19 mouse cellular contexts compared by ENCODE assay signal in genomic region chr4:100154560-100155130, GRCm38 (mm10). TPM values are rescaled to one million over a fixed set of nuclear protein-coding genes. Genes with fewer than 3 reads are reported as not detected.
DNase-seq lines count a peak whose midpoint lies in the region; ATAC-seq and TF ChIP-seq lines count a peak whose summit lies in the region.
"Had no signal": no experiment of that assay in that cellular context is flagged by ENCODE, and none has a peak within 500 bp of the region (broad histone marks: within the 10 kb centered on the region; RNA-seq: fewer than 3 reads in every experiment).

No protein-coding gene starts in this region.

- TF ChIP-seq CTCF in kidney, adult 2 months (conservative IDR thresholded peaks at IDR 0.05; ENCODE audit: insufficient read depth, insufficient read length, low read depth, low read length), result no peak
- no peak for TF ChIP-seq CTCF in hindbrain, postnatal 0 days (IDR thresholded peaks at IDR 0.05; ENCODE audit: low read depth)

- H3K4me1 ChIP-seq in heart, embryonic 16.5 days (ENCODE audit: control insufficient read depth, insufficient read depth, low read length), result peaks cover 18% of the 10 kb centered on the region
- no peaks in the 10 kb centered on the region for H3K4me1 ChIP-seq in heart, embryonic 11.5 days (ENCODE audit: control insufficient read depth, insufficient read depth, low read length)
- peaks cover 7% of the 10 kb centered on the region; the same call in 1 of the 2 replicates for H3K4me1 ChIP-seq in kidney, adult 2 months (ENCODE audit: control insufficient read depth, insufficient read depth, low read length)
- peaks cover 6% of the 10 kb centered on the region for H3K4me1 ChIP-seq in neural tube, embryonic 12.5 days
- no peaks in the 10 kb centered on the region for H3K4me1 ChIP-seq in neural tube, embryonic 15.5 days
- H3K4me1 ChIP-seq in hindbrain, postnatal 0 days (ENCODE audit: insufficient read depth, low read length), result peaks cover 6% of the 10 kb centered on the region; the same call in 1 of the 2 replicates

- peak; percentile 47 for DNase-seq in kidney, adult 2 months
- no peak for DNase-seq in kidney, postnatal 4 days
- no peak for DNase-seq in hindbrain, postnatal 0 days (ENCODE audit: low spot score)
- no peak for DNase-seq in spleen, postnatal 36 days (ENCODE audit: low spot score in 2 of 2)
- DNase-seq: adrenal gland, postnatal 14 days; B cell, adult 2 months; cerebellum, adult 18-20 months; cerebellum, postnatal 36 days; gastrocnemius, postnatal 10 days; heart, postnatal 36 days; liver; lung, adult 18-20 months; right cerebral cortex, postnatal 14 days had no signal

- no peaks in the 10 kb centered on the region for H3K27me3 ChIP-seq in heart, embryonic 16.5 days (ENCODE audit: control insufficient read depth, insufficient read depth, low read length)
- no peaks in the 10 kb centered on the region for H3K27me3 ChIP-seq in heart, embryonic 11.5 days (ENCODE audit: control insufficient read depth, insufficient read depth, low read length)
- no peaks in the 10 kb centered on the region for H3K27me3 ChIP-seq in kidney, adult 2 months (replicated peaks; ENCODE audit: control insufficient read depth, insufficient read depth, low read length)
- H3K27me3 ChIP-seq in neural tube, embryonic 12.5 days (replicated peaks), result no peaks in the 10 kb centered on the region
- H3K27me3 ChIP-seq in neural tube, embryonic 15.5 days (replicated peaks), result no peaks in the 10 kb centered on the region
- no peaks in the 10 kb centered on the region for H3K27me3 ChIP-seq in hindbrain, postnatal 0 days (ENCODE audit: insufficient read depth, low read length)

- H3K9me3 ChIP-seq in heart, embryonic 16.5 days (replicated peaks; ENCODE audit: control insufficient read depth, low read length), result no peaks in the 10 kb centered on the region
- H3K9me3 ChIP-seq in heart, embryonic 11.5 days (replicated peaks; ENCODE audit: control insufficient read depth, low read length), result no peaks in the 10 kb centered on the region
- H3K9me3 ChIP-seq in neural tube, embryonic 12.5 days, result no peaks in the 10 kb centered on the region
- no peaks in the 10 kb centered on the region for H3K9me3 ChIP-seq in neural tube, embryonic 15.5 days (replicated peaks)
- no peaks in the 10 kb centered on the region for H3K9me3 ChIP-seq in hindbrain, postnatal 0 days (ENCODE audit: low read length)
- H3K9me3 ChIP-seq: heart, embryonic 10.5 days had no signal

- H3K27ac ChIP-seq in heart, embryonic 16.5 days (ENCODE audit: low read length), result no peak overlapping the region
- no peak overlapping the region for H3K27ac ChIP-seq in heart, embryonic 11.5 days (ENCODE audit: low read depth, low read length)
- no peak overlapping the region for H3K27ac ChIP-seq in kidney, adult 2 months (ENCODE audit: insufficient read depth, low read depth, low read length)
- no peak overlapping the region for H3K27ac ChIP-seq in neural tube, embryonic 12.5 days
- no peak overlapping the region for H3K27ac ChIP-seq in neural tube, embryonic 15.5 days (replicated peaks)
- no peak overlapping the region for H3K27ac ChIP-seq in hindbrain, postnatal 0 days
- H3K27ac ChIP-seq: heart, embryonic 10.5 days had no signal

- no peak overlapping the region for H3K4me3 ChIP-seq in heart, embryonic 16.5 days (ENCODE audit: low read length)
- H3K4me3 ChIP-seq in heart, embryonic 11.5 days (ENCODE audit: low read depth, low read length), result no peak overlapping the region
- H3K4me3 ChIP-seq in kidney, adult 2 months (ENCODE audit: insufficient read depth, low read depth, low read length), result no peak overlapping the region
- H3K4me3 ChIP-seq in neural tube, embryonic 12.5 days, result no peak overlapping the region
- H3K4me3 ChIP-seq in neural tube, embryonic 15.5 days (replicated peaks), result no peak overlapping the region
- no peak overlapping the region for H3K4me3 ChIP-seq in hindbrain, postnatal 0 days (ENCODE audit: low read length)
- H3K4me3 ChIP-seq: heart, embryonic 10.5 days had no signal

- 51% methylated on average over 7 of the region's 7 CpGs for WGBS in heart, embryonic 16.5 days
- 67% methylated on average over 7 of the region's 7 CpGs for WGBS in heart, embryonic 11.5 days (ENCODE audit: insufficient replicate concordance)
- WGBS in kidney, adult 2 months, result 49% methylated on average over 7 of the region's 7 CpGs
- 48% methylated on average over 7 of the region's 7 CpGs for WGBS in neural tube, embryonic 12.5 days
- 50% methylated on average over 7 of the region's 7 CpGs for WGBS in neural tube, embryonic 15.5 days
- 36% methylated on average over 7 of the region's 7 CpGs for WGBS in hindbrain, postnatal 0 days

- TF ChIP-seq POLR2A in kidney, adult 2 months (IDR thresholded peaks at IDR 0.05; ENCODE audit: low read depth, low read length), result no peak

- 0 out of 2 replicates have a peak, but pooled peaks have one; percentile 28 for ATAC-seq in heart, embryonic 16.5 days (replicated peaks; ENCODE audit: extremely low read depth, insufficient read depth, low FRiP score)
- no peak for ATAC-seq in heart, embryonic 11.5 days (replicated peaks; ENCODE audit: insufficient number of reproducible peaks, low FRiP score, low TSS enrichment)
- ATAC-seq in neural tube, embryonic 12.5 days (ENCODE audit: low FRiP score, low read depth), result peak; percentile 44; the same call in 1 of the 2 replicates
- no peak for ATAC-seq in neural tube, embryonic 15.5 days (ENCODE audit: low FRiP score)
- peak; percentile 53; the same call in 1 of the 2 replicates for ATAC-seq in hindbrain, postnatal 0 days
- ATAC-seq: activated CD4-positive, CD25-positive, alpha-beta regulatory T cell, adult 4 months had no signal

- H3K9ac ChIP-seq in heart, embryonic 16.5 days (ENCODE audit: low read length), result no peak overlapping the region
- no peak overlapping the region for H3K9ac ChIP-seq in heart, embryonic 11.5 days (ENCODE audit: low read depth, low read length)
- H3K9ac ChIP-seq in neural tube, embryonic 12.5 days, result no peak overlapping the region
- no peak overlapping the region for H3K9ac ChIP-seq in neural tube, embryonic 15.5 days (replicated peaks)
- no peak overlapping the region for H3K9ac ChIP-seq in hindbrain, postnatal 0 days (replicated peaks; ENCODE audit: low read length)

- H3K4me2 ChIP-seq in heart, embryonic 16.5 days (ENCODE audit: low read depth, low read length), result no peak overlapping the region
- H3K4me2 ChIP-seq in heart, embryonic 11.5 days, result no peak overlapping the region
- H3K4me2 ChIP-seq in neural tube, embryonic 12.5 days (replicated peaks), result no peak overlapping the region
- no peak overlapping the region for H3K4me2 ChIP-seq in neural tube, embryonic 15.5 days
- no peak overlapping the region for H3K4me2 ChIP-seq in hindbrain, postnatal 0 days (ENCODE audit: low read depth, low read length)

- no peaks in the 10 kb centered on the region for H3K36me3 ChIP-seq in heart, embryonic 16.5 days (ENCODE audit: control insufficient read depth, insufficient read depth)
- no peaks in the 10 kb centered on the region for H3K36me3 ChIP-seq in heart, embryonic 11.5 days (ENCODE audit: control insufficient read depth, insufficient read depth, low read length)
- no peaks in the 10 kb centered on the region for H3K36me3 ChIP-seq in kidney, adult 2 months (ENCODE audit: control insufficient read depth, insufficient read depth, low read length)
- no peaks in the 10 kb centered on the region for H3K36me3 ChIP-seq in neural tube, embryonic 12.5 days
- no peaks in the 10 kb centered on the region for H3K36me3 ChIP-seq in neural tube, embryonic 15.5 days
- no peaks in the 10 kb centered on the region for H3K36me3 ChIP-seq in hindbrain, postnatal 0 days (ENCODE audit: insufficient read depth, low read length)
- H3K36me3 ChIP-seq: heart, embryonic 10.5 days had no signal

RNA-seq across cellular contexts. Expression of gene Ror1, which starts 59.1 kb away (rescaled TPM):
- polyA plus RNA-seq in heart, embryonic 16.5 days (2015; fragmentation: Nextera tagmentation; extraction: Ambion mirVana), result 10.7 and 13.0 TPM in 2 replicates
- 7.3 and 9.7 TPM in 2 replicates for polyA plus RNA-seq in heart, embryonic 11.5 days (2014; fragmentation: Nextera tagmentation; extraction: Ambion mirVana)
- polyA plus RNA-seq in kidney, adult 2 months (2012; rRNA removed), result 2.2 and 2.8 TPM in 2 replicates
- polyA plus RNA-seq in neural tube, embryonic 12.5 days (2016; fragmentation: Nextera tagmentation; extraction: Ambion mirVana), result 4.3 and 5.6 TPM in 2 replicates
- polyA plus RNA-seq in neural tube, embryonic 15.5 days (2015; fragmentation: Nextera tagmentation; extraction: Ambion mirVana), result 1.2 and 2.5 TPM in 2 replicates
- 5.4 and 5.8 TPM in 2 replicates for total RNA-seq in hindbrain, postnatal 0 days (2014; rRNA removed)
- polyA plus RNA-seq in hindbrain, postnatal 0 days (2015; fragmentation: Nextera tagmentation; extraction: Ambion mirVana), result 1.9 and 2.0 TPM in 2 replicates
- polyA plus RNA-seq: activated CD4-positive, CD25-positive, alpha-beta regulatory T cell, adult 4 months had no signal

Comparison
In these comparisons a context has a peak if more than half of its experiments do, and no peak if none do; other contexts are left out.
1. ATAC-seq: peak in heart, embryonic 16.5 days (single experiment), neural tube, embryonic 12.5 days (single experiment) and hindbrain, postnatal 0 days (single experiment); none in heart, embryonic 11.5 days (single experiment) and neural tube, embryonic 15.5 days (single experiment).